Mouse (Mus musculus): ENCODE measurements at regions not wholly inside any gene's neighbourhood (a gene's known extent, or its start where the extent isn't known, plus 50 kb on each side); places are given as distances from the start of the nearest gene placed in this dataset.

DNA sequence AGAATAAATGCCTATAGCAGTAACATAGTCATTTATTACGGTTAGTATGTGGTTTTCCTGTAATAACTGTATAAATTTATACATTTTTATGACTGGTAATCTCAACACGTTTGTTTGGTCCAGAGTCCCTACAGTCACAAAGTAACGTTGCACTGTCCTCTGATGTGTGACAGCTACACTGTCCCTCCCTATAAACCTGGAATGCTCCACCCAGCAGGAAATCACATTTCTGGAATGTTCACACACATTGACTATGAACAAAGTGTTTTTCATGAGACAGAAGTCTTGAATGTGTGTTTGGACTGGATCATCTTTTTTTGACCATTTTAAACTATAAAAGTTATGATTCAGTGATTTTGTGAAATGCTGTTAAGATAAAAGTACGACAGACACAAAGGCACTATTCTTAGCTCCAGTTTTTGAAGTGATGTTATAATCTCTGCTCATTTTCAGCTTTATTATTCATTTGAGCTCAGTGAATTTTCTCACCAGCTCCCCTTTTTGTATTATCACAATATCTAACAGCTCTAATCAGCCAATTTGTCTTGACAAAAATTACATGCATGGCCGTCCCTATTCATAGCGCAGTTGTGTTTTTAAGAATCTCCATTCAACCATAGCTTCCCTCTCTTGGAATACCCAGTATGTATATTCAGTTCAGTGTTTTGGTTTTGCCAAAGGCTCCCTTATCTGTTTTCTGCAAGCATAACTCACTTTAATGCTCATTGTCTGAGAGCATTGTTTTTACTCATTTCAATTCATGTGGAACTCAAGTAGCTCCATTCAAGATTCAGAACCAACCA lies 257.0 kb upstream of the Fam98a start:
- H3K4me1 ChIP-seq (ENCODE audit: control insufficient read depth, insufficient read depth, low read length) = no peaks in the 10 kb centered on the region
- H3K27ac ChIP-seq (ENCODE audit: control insufficient read depth, insufficient read depth, low read depth, low read length, poor library complexity) = no peak overlapping the region
- H3K4me3 ChIP-seq (replicated peaks; ENCODE audit: control insufficient read depth, low read depth, low read length) = no peak overlapping the region
- TF ChIP-seq CTCF (IDR thresholded peaks at IDR 0.05; ENCODE audit: control insufficient read depth, insufficient read depth, low read length) (no peak), POLR2A (IDR thresholded peaks at IDR 0.05; ENCODE audit: borderline replicate concordance, control insufficient read depth, low read depth, low read length) (no peak)
- 63% methylated on average over 6 of the region's 6 CpGs for WGBS

DNA sequence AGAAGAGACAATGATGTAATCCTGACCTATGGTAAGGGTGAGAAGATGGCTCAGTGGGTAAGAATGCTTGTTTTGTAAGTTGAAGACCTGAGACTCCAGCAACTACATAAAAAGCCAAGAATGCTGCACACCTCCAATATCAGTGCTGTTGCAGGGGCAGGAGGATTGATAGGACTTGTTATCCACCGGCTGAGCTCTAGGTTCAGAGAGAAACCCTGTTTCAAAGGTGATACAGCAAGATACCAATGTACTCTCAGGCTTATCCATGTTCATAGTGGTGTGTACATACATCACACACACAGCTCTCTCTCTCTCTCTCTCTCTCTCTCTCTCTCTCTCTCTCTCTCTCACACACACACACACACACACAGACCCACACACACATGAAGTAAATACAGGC lies 256.3 kb upstream of the Fam98a start:
- Histone ChIP-seq H3K4me3 (replicated peaks; ENCODE audit: control insufficient read depth, low read depth, low read length) (no peak overlapping the region), H3K4me1 (ENCODE audit: control insufficient read depth, insufficient read depth, low read length) (no peaks in the 10 kb centered on the region), H3K27ac (ENCODE audit: control insufficient read depth, insufficient read depth, low read depth, low read length, poor library complexity) (no peak overlapping the region)
- WGBS = 72% methylated on average over 1 of the region's 1 CpGs
- TF ChIP-seq POLR2A (IDR thresholded peaks at IDR 0.05; ENCODE audit: borderline replicate concordance, control insufficient read depth, low read depth, low read length) = no peak
- TF ChIP-seq CTCF (IDR thresholded peaks at IDR 0.05; ENCODE audit: control insufficient read depth, insufficient read depth, low read length) = no peak

DNA sequence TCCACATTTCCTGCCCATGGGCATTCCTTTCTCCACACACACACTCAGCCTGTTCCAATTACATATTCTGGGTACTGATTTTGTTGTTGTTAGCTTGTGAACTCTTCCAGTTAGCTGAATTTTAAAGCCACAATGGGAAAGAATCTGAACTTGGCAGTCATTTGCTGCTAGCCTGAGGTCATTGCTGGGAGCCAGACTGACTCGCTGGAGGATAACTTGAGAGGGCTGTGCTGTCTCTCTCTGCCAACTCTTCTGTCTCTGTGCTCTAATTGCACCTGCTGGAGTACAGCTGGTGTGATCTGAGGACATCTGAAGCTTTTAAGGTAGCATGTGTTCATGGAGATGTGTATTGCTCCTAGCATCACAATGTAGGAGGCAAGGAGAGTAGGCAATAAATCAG lies 252.6 kb upstream of the Fam98a start:
- H3K4me3 ChIP-seq (replicated peaks; ENCODE audit: control insufficient read depth, low read depth, low read length) = no peak overlapping the region
- no peaks in the 10 kb centered on the region for H3K4me1 ChIP-seq (ENCODE audit: control insufficient read depth, insufficient read depth, low read length)
- WGBS = 63% methylated on average over 1 of the region's 1 CpGs
- no peak overlapping the region for H3K27ac ChIP-seq (ENCODE audit: control insufficient read depth, insufficient read depth, low read depth, low read length, poor library complexity)
- TF ChIP-seq CTCF (IDR thresholded peaks at IDR 0.05; ENCODE audit: control insufficient read depth, insufficient read depth, low read length) = no peak
- no peak for TF ChIP-seq POLR2A (IDR thresholded peaks at IDR 0.05; ENCODE audit: borderline replicate concordance, control insufficient read depth, low read depth, low read length)

DNA sequence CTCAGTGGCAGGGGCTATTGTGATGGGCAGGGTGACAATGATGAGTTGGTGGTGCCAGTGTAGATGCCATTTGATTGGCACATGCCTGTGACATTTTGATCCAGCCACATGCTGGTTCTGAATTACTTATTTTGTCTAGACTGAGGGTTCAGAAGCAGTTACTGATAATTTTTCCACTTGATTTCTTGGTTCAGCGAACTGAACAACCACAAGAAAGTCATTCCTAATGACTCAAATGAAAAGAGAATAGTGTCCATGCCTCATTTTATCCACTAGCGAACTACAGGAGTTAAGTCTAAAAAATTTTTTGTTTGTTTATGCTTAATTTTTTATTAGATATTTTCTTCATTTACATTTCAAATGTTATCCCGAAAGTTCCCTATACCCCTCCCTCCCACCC lies 244.6 kb upstream of the Fam98a start:
- Histone ChIP-seq H3K27ac (ENCODE audit: control insufficient read depth, insufficient read depth, low read depth, low read length, poor library complexity) (no peak overlapping the region), H3K4me3 (replicated peaks; ENCODE audit: control insufficient read depth, low read depth, low read length) (no peak overlapping the region), H3K4me1 (ENCODE audit: control insufficient read depth, insufficient read depth, low read length) (no peaks in the 10 kb centered on the region)
- 75% methylated on average over 3 of the region's 3 CpGs for WGBS
- TF ChIP-seq CTCF (IDR thresholded peaks at IDR 0.05; ENCODE audit: control insufficient read depth, insufficient read depth, low read length) = no peak
- no peak for TF ChIP-seq POLR2A (IDR thresholded peaks at IDR 0.05; ENCODE audit: borderline replicate concordance, control insufficient read depth, low read depth, low read length)

DNA sequence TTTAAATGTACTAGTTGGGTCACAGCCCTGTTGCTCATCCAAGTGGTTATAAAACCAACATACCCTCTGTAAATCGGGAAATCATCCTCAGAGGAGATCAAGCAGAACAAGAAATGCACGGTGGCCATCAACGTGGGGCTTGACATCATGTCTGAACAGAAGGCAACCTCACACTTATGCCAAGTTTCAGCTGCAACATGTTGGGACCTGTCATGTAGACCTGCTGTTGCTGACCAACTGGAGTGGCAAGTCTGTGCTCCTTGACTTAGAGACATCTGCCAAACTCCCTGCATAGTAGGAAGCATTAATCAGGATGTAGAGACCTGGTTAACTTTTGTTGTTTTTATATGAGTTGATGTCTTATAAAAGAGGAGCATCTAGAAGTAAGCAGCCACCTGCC lies 244.0 kb upstream of the Fam98a start:
- 79% methylated on average over 3 of the region's 3 CpGs for WGBS
- Histone ChIP-seq H3K27ac (ENCODE audit: control insufficient read depth, insufficient read depth, low read depth, low read length, poor library complexity) (no peak overlapping the region), H3K4me1 (ENCODE audit: control insufficient read depth, insufficient read depth, low read length) (no peaks in the 10 kb centered on the region), H3K4me3 (replicated peaks; ENCODE audit: control insufficient read depth, low read depth, low read length) (no peak overlapping the region)
- TF ChIP-seq POLR2A (IDR thresholded peaks at IDR 0.05; ENCODE audit: borderline replicate concordance, control insufficient read depth, low read depth, low read length) (no peak), CTCF (IDR thresholded peaks at IDR 0.05; ENCODE audit: control insufficient read depth, insufficient read depth, low read length) (no peak)

DNA sequence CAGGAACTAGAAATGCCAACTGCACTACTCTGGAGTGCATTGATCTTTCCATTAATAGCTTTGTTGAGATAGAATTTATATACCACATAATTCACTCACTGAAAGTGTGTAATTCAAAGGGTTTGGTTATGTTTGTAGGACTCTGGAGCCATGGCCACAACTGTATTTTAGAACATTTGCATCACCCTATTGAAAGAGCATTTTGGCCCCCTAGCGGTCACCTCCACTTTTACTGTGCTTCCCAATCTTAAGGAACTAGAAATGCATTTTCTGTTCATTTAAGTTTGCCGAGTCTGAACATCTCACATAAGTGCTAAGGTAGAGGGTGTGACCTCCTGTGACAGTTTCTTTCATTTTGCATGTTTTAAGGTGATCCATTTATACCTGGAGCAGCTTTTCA lies 228.0 kb upstream of the Fam98a start:
- 36% methylated on average over 2 of the region's 2 CpGs for WGBS

DNA sequence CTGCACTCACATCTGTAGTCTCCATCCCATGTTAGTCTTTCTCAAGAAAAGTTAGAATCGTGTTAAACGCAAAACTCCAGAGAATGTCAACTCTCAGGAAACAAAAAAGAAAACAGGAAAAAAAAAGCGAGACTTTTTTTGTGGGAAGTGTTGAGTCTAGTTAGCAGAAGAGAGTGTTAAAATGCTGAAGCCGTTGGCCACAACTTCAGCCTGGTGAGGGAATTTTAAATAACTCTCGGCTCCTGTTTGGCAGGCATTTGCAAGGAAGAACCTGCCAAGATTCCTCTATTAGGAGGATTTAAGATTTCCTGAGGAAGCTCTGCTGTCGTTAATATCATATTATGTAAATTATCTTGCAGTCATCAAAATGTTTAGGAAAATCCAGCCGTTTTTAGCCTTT lies 224.9 kb upstream of the Fam98a start:
- 45% methylated on average over 7 of the region's 7 CpGs for WGBS
- Histone ChIP-seq H3K27ac (ENCODE audit: control insufficient read depth, insufficient read depth, low read depth, low read length, poor library complexity) (no peak overlapping the region), H3K4me1 (ENCODE audit: control insufficient read depth, insufficient read depth, low read length) (no peaks in the 10 kb centered on the region), H3K4me3 (replicated peaks; ENCODE audit: control insufficient read depth, low read depth, low read length) (no peak overlapping the region)
- TF ChIP-seq POLR2A (IDR thresholded peaks at IDR 0.05; ENCODE audit: borderline replicate concordance, control insufficient read depth, low read depth, low read length) (no peak), CTCF (IDR thresholded peaks at IDR 0.05; ENCODE audit: control insufficient read depth, insufficient read depth, low read length) (no peak)

More for the DNA sequence above, 228.0 kb upstream of the Fam98a start:
- TF ChIP-seq CTCF (IDR thresholded peaks at IDR 0.05; ENCODE audit: control insufficient read depth, insufficient read depth, low read length) (no peak), POLR2A (IDR thresholded peaks at IDR 0.05; ENCODE audit: borderline replicate concordance, control insufficient read depth, low read depth, low read length) (no peak)
- Histone ChIP-seq H3K27ac (ENCODE audit: control insufficient read depth, insufficient read depth, low read depth, low read length, poor library complexity) (no peak overlapping the region), H3K4me3 (replicated peaks; ENCODE audit: control insufficient read depth, low read depth, low read length) (no peak overlapping the region), H3K4me1 (ENCODE audit: control insufficient read depth, insufficient read depth, low read length) (no peaks in the 10 kb centered on the region)

DNA sequence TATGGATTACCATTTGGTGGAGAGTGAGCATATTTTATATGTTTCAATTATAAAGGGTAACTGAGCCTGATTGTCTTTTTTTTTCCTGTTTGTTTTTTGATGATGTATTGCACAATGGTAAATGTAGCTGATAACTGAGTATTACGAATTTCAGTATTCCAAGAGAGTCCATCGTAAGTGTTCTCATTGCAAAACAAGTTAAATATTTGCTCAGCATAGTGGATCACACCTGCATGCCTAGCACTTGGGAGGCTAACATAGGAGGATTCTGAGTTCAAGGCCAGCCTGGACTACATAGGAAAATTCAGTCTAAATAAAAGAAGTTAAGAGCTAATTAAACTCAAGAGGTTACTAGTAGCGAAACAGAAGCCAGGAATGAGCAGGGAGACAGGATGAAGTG lies 223.8 kb upstream of the Fam98a start:
- TF ChIP-seq POLR2A (IDR thresholded peaks at IDR 0.05; ENCODE audit: borderline replicate concordance, control insufficient read depth, low read depth, low read length) = no peak
- TF ChIP-seq CTCF (IDR thresholded peaks at IDR 0.05; ENCODE audit: control insufficient read depth, insufficient read depth, low read length) = no peak
- WGBS = 74% methylated on average over 3 of the region's 3 CpGs
- Histone ChIP-seq H3K4me3 (replicated peaks; ENCODE audit: control insufficient read depth, low read depth, low read length) (no peak overlapping the region), H3K4me1 (ENCODE audit: control insufficient read depth, insufficient read depth, low read length) (no peaks in the 10 kb centered on the region), H3K27ac (ENCODE audit: control insufficient read depth, insufficient read depth, low read depth, low read length, poor library complexity) (no peak overlapping the region)

DNA sequence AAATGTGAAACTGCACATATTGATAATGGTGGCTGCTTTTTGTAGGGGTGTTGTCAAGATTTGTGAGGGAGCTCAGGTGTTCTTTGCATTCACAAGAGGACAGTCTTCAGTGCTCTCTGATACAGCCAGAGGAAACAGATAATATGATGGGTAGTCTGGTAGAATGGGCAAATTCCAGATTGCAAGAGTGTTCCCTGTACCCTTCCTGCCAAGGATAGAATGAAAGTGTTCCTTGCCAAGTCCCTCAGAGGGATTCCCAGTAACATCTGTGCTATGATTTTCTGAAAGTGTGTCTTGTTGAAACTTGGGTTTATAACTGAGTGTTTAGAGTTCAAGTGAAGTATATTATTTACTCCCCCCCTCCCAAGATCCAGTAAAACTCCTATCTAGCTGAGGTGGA lies 221.1 kb upstream of the Fam98a start:
- TF ChIP-seq CTCF (IDR thresholded peaks at IDR 0.05; ENCODE audit: control insufficient read depth, insufficient read depth, low read length) = no peak
- no peak for TF ChIP-seq POLR2A (IDR thresholded peaks at IDR 0.05; ENCODE audit: borderline replicate concordance, control insufficient read depth, low read depth, low read length)
- H3K27ac ChIP-seq (ENCODE audit: control insufficient read depth, insufficient read depth, low read depth, low read length, poor library complexity) = no peak overlapping the region
- no peak overlapping the region for H3K4me3 ChIP-seq (replicated peaks; ENCODE audit: control insufficient read depth, low read depth, low read length)
- no peaks in the 10 kb centered on the region for H3K4me1 ChIP-seq (ENCODE audit: control insufficient read depth, insufficient read depth, low read length)

Data from bone marrow, adult 2 months (tissue).